Mouse (Mus musculus): Measurements from ENCODE around the gene Retsat.

The Retsat gene

GRCm38 (mm10) chr6:72623661-72624402 lies 25.6 kb downstream of the Retsat start:
- DNase-seq (ENCODE audit: low read depth, low spot score), result no peak

GRCm38 (mm10) chr6:72626391-72626790 lies 28.1 kb downstream of the Retsat start:
- no peak for DNase-seq (ENCODE audit: low read depth, low spot score)

GRCm38 (mm10) chr6:72627276-72627675 lies 29.0 kb downstream of the Retsat start:
- no peak for DNase-seq (ENCODE audit: low read depth, low spot score)

GRCm38 (mm10) chr6:72630370-72630769 lies 32.1 kb downstream of the Retsat start:
- no peak for DNase-seq (ENCODE audit: low read depth, low spot score)

- DNase-seq (ENCODE audit: low read depth, low spot score), result no peak
These were observed 32.7 kb downstream of the Retsat start for GRCm38 (mm10) chr6:72630961-72631360.

GRCm38 (mm10) chr6:72631700-72632099 lies 33.4 kb downstream of the Retsat start:
- no peak for DNase-seq (ENCODE audit: low read depth, low spot score)

GRCm38 (mm10) chr6:72634311-72634710 lies 36.0 kb downstream of the Retsat start:
- no peak for DNase-seq (ENCODE audit: low read depth, low spot score)

- DNase-seq (ENCODE audit: low read depth, low spot score), result no peak
These were observed 37.6 kb downstream of the Retsat start for GRCm38 (mm10) chr6:72635760-72636431.

- DNase-seq (ENCODE audit: low read depth, low spot score), result no peak
These were observed 38.7 kb downstream of the Retsat start for GRCm38 (mm10) chr6:72636940-72637339.

GRCm38 (mm10) chr6:72641218-72641954 lies 43.1 kb downstream of the Retsat start:
- no peak for DNase-seq (ENCODE audit: low read depth, low spot score)

- DNase-seq (ENCODE audit: low read depth, low spot score), result no peak
These were observed 46.3 kb downstream of the Retsat start for GRCm38 (mm10) chr6:72644576-72644975.

- no peak for DNase-seq (ENCODE audit: low read depth, low spot score)
These were observed 47.1 kb downstream of the Retsat start for GRCm38 (mm10) chr6:72645364-72645763.

- DNase-seq (ENCODE audit: low read depth, low spot score), result peak; percentile 49
These were observed 49.1 kb downstream of the Retsat start for GRCm38 (mm10) chr6:72647383-72647820.

- DNase-seq (ENCODE audit: low read depth, low spot score), result no peak
These were observed 49.8 kb downstream of the Retsat start for GRCm38 (mm10) chr6:72648002-72648595.

GRCm38 (mm10) chr6:72650338-72650851 lies 52.1 kb downstream of the Retsat start:
- no peak for DNase-seq (ENCODE audit: low read depth, low spot score)

GRCm38 (mm10) chr6:72653419-72653818 lies 55.1 kb downstream of the Retsat start:
- DNase-seq (ENCODE audit: low read depth, low spot score), result no peak

GRCm38 (mm10) chr6:72654355-72654754 lies 56.1 kb downstream of the Retsat start:
- no peak for DNase-seq (ENCODE audit: low read depth, low spot score)

- no peak for DNase-seq (ENCODE audit: low read depth, low spot score)
These were observed 57.2 kb downstream of the Retsat start for GRCm38 (mm10) chr6:72655309-72656052.

GRCm38 (mm10) chr6:72656053-72656442 lies 57.8 kb downstream of the Retsat start:
- no peak for DNase-seq (ENCODE audit: low read depth, low spot score)

GRCm38 (mm10) chr6:72658006-72658405 lies 59.7 kb downstream of the Retsat start:
- no peak for DNase-seq (ENCODE audit: low read depth, low spot score)
